Mouse (Mus musculus): Measurements from ENCODE around the gene Gdpd3. TPM values are rescaled to one million over a fixed set of nuclear protein-coding genes. Genes with fewer than 3 reads are reported as not detected.
A peak's percentile ranks its signal among the peaks of the same experiment; 100 is the strongest.

Gdpd3 gene
- polyA plus RNA-seq, 1 experiment from 2014 or later, result 1.5 TPM

GRCm38 (mm10) chr7:126801057-126801422 is 34.9 kb downstream of the Gdpd3 start:
- Histone ChIP-seq H3K9me3 (no peaks in the 10 kb centered on the region), H3K9ac (no peak overlapping the region), H3K4me3 (no peak overlapping the region), H3K27me3 (no peaks in the 10 kb centered on the region), H3K27ac (replicated peaks) (no peak overlapping the region), H3K4me2 (no peak overlapping the region), H3K36me3 (peaks cover 5% of the 10 kb centered on the region), H3K4me1 (replicated peaks) (peaks cover 33% of the 10 kb centered on the region)
- WGBS, result 97% methylated on average over 16 of the region's 16 CpGs
- no peak for ATAC-seq (ENCODE audit: low FRiP score, low read depth)

- no peak overlapping the region for H3K9ac ChIP-seq
- H3K36me3 ChIP-seq, result no peaks in the 10 kb centered on the region
- no peak overlapping the region for H3K4me2 ChIP-seq
- H3K27ac ChIP-seq (replicated peaks), result no peak overlapping the region
- no peaks in the 10 kb centered on the region for H3K9me3 ChIP-seq
- peaks cover 20% of the 10 kb centered on the region for H3K4me1 ChIP-seq (replicated peaks)
- no peaks in the 10 kb centered on the region for H3K27me3 ChIP-seq
- WGBS, result 86% methylated on average over 11 of the region's 11 CpGs
- H3K4me3 ChIP-seq, result no peak overlapping the region
- ATAC-seq (ENCODE audit: low FRiP score, low read depth), result no peak
Observed at GRCm38 (mm10) chr7:126802134-126802889, 36.2 kb downstream of the Gdpd3 start.

- H3K9ac ChIP-seq, result no peak overlapping the region
Observed at GRCm38 (mm10) chr7:126803181-126803580, 37.0 kb downstream of the Gdpd3 start.

DNA sequence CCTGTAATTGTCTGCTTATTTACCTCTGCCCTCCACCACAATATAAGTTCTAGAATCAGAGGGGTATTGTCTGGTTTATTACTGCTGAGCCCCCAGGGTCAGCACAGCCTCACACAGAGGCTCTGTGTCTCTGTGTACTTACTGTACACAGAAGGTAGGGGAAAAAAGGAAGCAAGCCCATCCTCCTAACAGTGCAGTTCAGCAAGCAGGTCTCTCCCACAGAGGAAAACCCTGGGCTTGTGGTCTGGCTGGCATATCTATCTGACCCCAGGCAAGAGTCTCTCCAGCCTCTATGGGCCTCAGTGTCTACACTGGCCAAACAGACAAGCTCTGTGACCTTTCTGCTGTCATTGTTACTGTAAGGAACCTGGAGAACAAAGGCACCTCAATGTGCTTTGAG is 37.6 kb downstream of the Gdpd3 start:
- H3K4me3 ChIP-seq, result no peak overlapping the region
- H3K27ac ChIP-seq (replicated peaks), result no peak overlapping the region
- H3K4me1 ChIP-seq (replicated peaks), result peaks cover 25% of the 10 kb centered on the region
- H3K4me2 ChIP-seq, result no peak overlapping the region
- no peaks in the 10 kb centered on the region for H3K36me3 ChIP-seq
- H3K9me3 ChIP-seq, result no peaks in the 10 kb centered on the region
- no peak for ATAC-seq (ENCODE audit: low FRiP score, low read depth)
- H3K27me3 ChIP-seq, result no peaks in the 10 kb centered on the region
- no peak overlapping the region for H3K9ac ChIP-seq

More at GRCm38 (mm10) chr7:126803181-126803580, 37.0 kb downstream of the Gdpd3 start:
- H3K27me3 ChIP-seq, result no peaks in the 10 kb centered on the region
- no peaks in the 10 kb centered on the region for H3K9me3 ChIP-seq
- no peak overlapping the region for H3K4me3 ChIP-seq
- ATAC-seq (ENCODE audit: low FRiP score, low read depth), result no peak
- H3K4me1 ChIP-seq (replicated peaks), result peaks cover 20% of the 10 kb centered on the region
- 95% methylated on average over 6 of the region's 6 CpGs for WGBS
- no peaks in the 10 kb centered on the region for H3K36me3 ChIP-seq
- H3K27ac ChIP-seq (replicated peaks), result no peak overlapping the region
- H3K4me2 ChIP-seq, result no peak overlapping the region

DNA sequence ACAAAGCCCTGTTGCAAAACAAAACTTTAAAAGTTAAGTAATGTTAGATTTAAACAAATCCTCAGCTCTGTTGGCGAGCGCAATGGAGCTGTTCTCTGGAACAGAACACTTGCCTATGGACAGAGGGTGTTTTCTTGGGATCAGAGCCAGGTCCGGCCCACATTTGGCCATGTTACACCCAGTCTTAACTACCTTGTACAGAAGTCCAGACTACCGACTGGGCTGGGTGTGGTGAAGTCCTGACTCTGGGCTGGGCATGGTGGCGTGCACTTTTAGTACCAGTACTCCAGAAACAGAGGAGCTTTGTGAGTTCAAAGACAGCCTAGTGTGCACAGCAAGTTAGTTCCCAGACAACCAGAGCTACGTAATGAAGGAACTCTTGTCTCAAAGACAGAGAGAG is 40.8 kb downstream of the Gdpd3 start:
- H3K9me3 ChIP-seq, result no peaks in the 10 kb centered on the region
- H3K9ac ChIP-seq, result no peak overlapping the region
- peaks cover 22% of the 10 kb centered on the region for H3K4me1 ChIP-seq (replicated peaks)
- 74% methylated on average over 6 of the region's 6 CpGs for WGBS
- H3K36me3 ChIP-seq, result no peaks in the 10 kb centered on the region
- H3K4me2 ChIP-seq, result no peak overlapping the region
- H3K4me3 ChIP-seq, result no peak overlapping the region
- H3K27ac ChIP-seq (replicated peaks), result no peak overlapping the region
- ATAC-seq (ENCODE audit: low FRiP score, low read depth), result no peak
- H3K27me3 ChIP-seq, result no peaks in the 10 kb centered on the region

- Histone ChIP-seq H3K9me3 (no peaks in the 10 kb centered on the region), H3K4me3 (no peak overlapping the region), H3K27me3 (no peaks in the 10 kb centered on the region), H3K4me1 (replicated peaks) (peaks cover 22% of the 10 kb centered on the region), H3K27ac (replicated peaks) (no peak overlapping the region), H3K9ac (no peak overlapping the region), H3K36me3 (no peaks in the 10 kb centered on the region), H3K4me2 (peak overlapping the region; percentile 88; the same call in 1 of the 2 replicates)
- 74% methylated on average over 4 of the region's 4 CpGs for WGBS
- ATAC-seq (ENCODE audit: low FRiP score, low read depth), result no peak
Observed at GRCm38 (mm10) chr7:126807405-126807804, 41.3 kb downstream of the Gdpd3 start.

- under 1% methylated on average over 42 of the region's 43 CpGs for WGBS
- Histone ChIP-seq H3K9ac (peak overlapping the region; percentile 85), H3K4me3 (peak overlapping the region; percentile 84), H3K4me1 (replicated peaks) (peaks cover 22% of the 10 kb centered on the region), H3K36me3 (no peaks in the 10 kb centered on the region), H3K9me3 (no peaks in the 10 kb centered on the region), H3K27ac (replicated peaks) (peak overlapping the region; percentile 78), H3K4me2 (peak overlapping the region; percentile 88), H3K27me3 (no peaks in the 10 kb centered on the region)
- ATAC-seq (ENCODE audit: low FRiP score, low read depth), result peak; percentile 93
Observed at GRCm38 (mm10) chr7:126808703-126809455, 42.7 kb downstream of the Gdpd3 start.

DNA sequence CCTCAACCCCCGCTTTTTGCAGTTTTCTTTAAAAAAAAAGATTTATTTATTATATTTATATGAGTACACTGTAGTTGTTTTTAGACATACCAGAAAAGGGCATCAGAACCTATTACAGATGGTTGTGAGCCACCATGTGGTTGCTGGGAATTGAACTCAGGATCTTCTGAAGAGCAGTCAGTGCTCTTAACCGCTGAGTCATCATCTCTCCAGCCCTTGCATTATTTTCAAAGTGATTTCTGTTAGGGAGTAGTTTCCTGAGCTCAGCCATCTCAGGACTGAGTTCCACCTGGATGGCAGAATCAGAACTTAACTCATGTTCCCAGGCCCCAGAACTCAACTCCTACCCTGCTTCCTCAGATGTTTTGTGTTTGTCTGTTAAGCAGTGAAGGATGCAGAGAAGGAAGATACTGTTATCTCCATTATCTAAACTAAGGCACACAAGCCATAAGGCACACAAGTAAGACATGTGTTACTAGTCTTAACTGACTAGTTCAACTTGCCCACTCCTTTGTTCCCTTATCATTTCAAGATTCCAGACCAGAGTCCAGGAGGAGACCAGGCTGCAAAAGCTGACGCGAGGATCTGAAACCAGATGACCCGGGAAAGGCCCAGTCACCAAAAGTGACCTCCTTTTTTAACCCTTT is 43.7 kb downstream of the Gdpd3 start:
- Histone ChIP-seq H3K36me3 (no peaks in the 10 kb centered on the region), H3K9me3 (no peaks in the 10 kb centered on the region), H3K27ac (replicated peaks) (no peak overlapping the region), H3K9ac (peak overlapping the region; percentile 85; the same call in 1 of the 2 replicates), H3K4me1 (replicated peaks) (peaks cover 22% of the 10 kb centered on the region), H3K4me2 (peak overlapping the region; percentile 88), H3K4me3 (peak overlapping the region; percentile 84; the same call in 1 of the 2 replicates), H3K27me3 (no peaks in the 10 kb centered on the region)
- ATAC-seq (ENCODE audit: low FRiP score, low read depth), result no peak
- 69% methylated on average over 5 of the region's 5 CpGs for WGBS

- Histone ChIP-seq H3K4me1 (replicated peaks) (no peaks in the 10 kb centered on the region), H3K4me3 (no peak overlapping the region), H3K4me2 (no peak overlapping the region), H3K9ac (no peak overlapping the region), H3K36me3 (no peaks in the 10 kb centered on the region), H3K27ac (replicated peaks) (no peak overlapping the region), H3K27me3 (no peaks in the 10 kb centered on the region), H3K9me3 (no peaks in the 10 kb centered on the region)
- 49% methylated on average over 8 of the region's 8 CpGs for WGBS
- ATAC-seq (ENCODE audit: low FRiP score, low read depth), result no peak
Observed at GRCm38 (mm10) chr7:126815726-126816222, 49.6 kb downstream of the Gdpd3 start.

- Histone ChIP-seq H3K27me3 (no peaks in the 10 kb centered on the region), H3K4me3 (no peak overlapping the region), H3K27ac (replicated peaks) (no peak overlapping the region), H3K36me3 (no peaks in the 10 kb centered on the region), H3K4me2 (no peak overlapping the region), H3K9me3 (no peaks in the 10 kb centered on the region), H3K4me1 (replicated peaks) (no peaks in the 10 kb centered on the region), H3K9ac (no peak overlapping the region)
- WGBS, result 86% methylated on average over 8 of the region's 8 CpGs
- ATAC-seq (ENCODE audit: low FRiP score, low read depth), result no peak
Observed at GRCm38 (mm10) chr7:126816494-126816893, 50.4 kb downstream of the Gdpd3 start.

DNA sequence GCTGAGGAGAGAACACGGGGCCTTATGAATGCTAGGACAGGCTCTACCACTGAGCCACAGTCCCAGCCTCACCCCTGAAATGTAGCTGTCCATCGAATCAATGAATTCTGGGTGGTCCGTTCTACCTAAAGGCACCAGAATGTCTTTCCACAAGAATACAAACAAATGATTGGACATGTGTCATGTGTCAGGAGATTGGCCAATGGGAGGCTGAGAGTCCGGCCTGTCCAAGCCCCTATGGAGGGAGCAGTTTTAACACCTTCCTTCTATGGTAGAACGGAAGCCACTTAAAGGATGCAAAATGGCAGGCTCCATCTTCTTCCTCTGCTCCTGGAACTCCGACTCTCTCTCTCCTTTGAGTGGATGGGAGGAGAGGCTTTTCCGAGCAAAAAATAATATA is 51.5 kb downstream of the Gdpd3 start:
- no peaks in the 10 kb centered on the region for H3K27me3 ChIP-seq
- ATAC-seq (ENCODE audit: low FRiP score, low read depth), result no peak
- H3K9me3 ChIP-seq, result no peaks in the 10 kb centered on the region
- no peaks in the 10 kb centered on the region for H3K36me3 ChIP-seq
- no peak overlapping the region for H3K4me3 ChIP-seq
- H3K4me2 ChIP-seq, result no peak overlapping the region
- 85% methylated on average over 7 of the region's 7 CpGs for WGBS
- H3K4me1 ChIP-seq (replicated peaks), result peaks cover 7% of the 10 kb centered on the region
- no peak overlapping the region for H3K9ac ChIP-seq
- H3K27ac ChIP-seq (replicated peaks), result no peak overlapping the region

GRCm38 (mm10) chr7:126818818-126819217 is 52.7 kb downstream of the Gdpd3 start:
- H3K4me1 ChIP-seq (replicated peaks), result peaks cover 12% of the 10 kb centered on the region
- no peak for ATAC-seq (ENCODE audit: low FRiP score, low read depth)
- H3K9ac ChIP-seq, result no peak overlapping the region
- H3K27ac ChIP-seq (replicated peaks), result no peak overlapping the region
- no peak overlapping the region for H3K4me3 ChIP-seq
- H3K36me3 ChIP-seq, result no peaks in the 10 kb centered on the region
- WGBS, result 29% methylated on average over 1 of the region's 1 CpGs
- H3K9me3 ChIP-seq, result no peaks in the 10 kb centered on the region
- no peaks in the 10 kb centered on the region for H3K27me3 ChIP-seq
- no peak overlapping the region for H3K4me2 ChIP-seq

Data from hindbrain, embryonic 15.5 days (tissue).